Mouse (Mus musculus): ENCODE data around the gene Ncoa1. TPM values are rescaled to one million over a fixed set of nuclear protein-coding genes. Genes with fewer than 3 reads are reported as not detected.
"Not testable (repeated sequence)": the region's sequence is repeated elsewhere in the genome, so short reads cannot be mapped to it uniquely, and the experiment has no call there.

Ncoa1 gene
- polyA plus RNA-seq, 1 experiment from 2014 or later, result 21.0 TPM

GRCm38 (mm10) chr12:4359475-4359874 lies 117.5 kb downstream of the Ncoa1 start:
- H3K27ac ChIP-seq (ENCODE audit: low read length), result no peak overlapping the region
- ATAC-seq, result no peak
- no peaks in the 10 kb centered on the region for H3K9me3 ChIP-seq (ENCODE audit: control insufficient read depth, low read length)
- no peak overlapping the region for H3K4me2 ChIP-seq (ENCODE audit: low read length)
- H3K4me1 ChIP-seq (replicated peaks; ENCODE audit: control insufficient read depth, insufficient read depth, low read length), result no peaks in the 10 kb centered on the region
- no peaks in the 10 kb centered on the region for H3K27me3 ChIP-seq (replicated peaks; ENCODE audit: control insufficient read depth, insufficient read depth, low read length)
- H3K36me3 ChIP-seq (ENCODE audit: control insufficient read depth, insufficient read depth), result no peaks in the 10 kb centered on the region
- WGBS, result no CpG with 5 or more reads among the region's 1 CpGs
- no peak overlapping the region for H3K9ac ChIP-seq (replicated peaks; ENCODE audit: low read depth, low read length)
- no peak overlapping the region for H3K4me3 ChIP-seq (replicated peaks; ENCODE audit: low read length)

DNA sequence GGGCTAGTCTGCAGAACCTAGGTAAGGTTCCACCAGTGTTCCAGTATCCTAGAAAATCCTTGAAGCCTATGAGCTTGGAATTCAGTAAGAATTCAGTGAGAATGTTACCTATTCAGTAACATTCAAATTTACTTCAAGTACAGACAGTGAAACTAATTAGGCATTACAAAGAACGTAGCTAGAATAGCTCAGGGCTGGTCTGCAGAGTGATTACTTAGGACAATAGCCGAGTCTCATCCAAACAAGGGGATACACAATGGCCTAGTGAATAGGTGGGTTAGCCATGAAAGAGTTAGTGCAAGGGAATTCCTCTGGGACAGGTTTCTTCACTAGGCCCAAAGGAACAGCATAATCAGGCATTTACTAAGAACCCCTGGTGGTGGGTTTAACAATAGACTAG lies 118.3 kb downstream of the Ncoa1 start:
- not testable (repeated sequence) for H3K9ac ChIP-seq (replicated peaks; ENCODE audit: low read depth, low read length); H3K4me3 ChIP-seq (replicated peaks; ENCODE audit: low read length); H3K4me1 ChIP-seq (replicated peaks; ENCODE audit: control insufficient read depth, insufficient read depth, low read length); H3K36me3 ChIP-seq (ENCODE audit: control insufficient read depth, insufficient read depth); H3K9me3 ChIP-seq (ENCODE audit: control insufficient read depth, low read length); H3K4me2 ChIP-seq (ENCODE audit: low read length); H3K27ac ChIP-seq (ENCODE audit: low read length); H3K27me3 ChIP-seq (replicated peaks; ENCODE audit: control insufficient read depth, insufficient read depth, low read length); ATAC-seq
- WGBS, result 12% methylated on average over 2 of the region's 2 CpGs

DNA sequence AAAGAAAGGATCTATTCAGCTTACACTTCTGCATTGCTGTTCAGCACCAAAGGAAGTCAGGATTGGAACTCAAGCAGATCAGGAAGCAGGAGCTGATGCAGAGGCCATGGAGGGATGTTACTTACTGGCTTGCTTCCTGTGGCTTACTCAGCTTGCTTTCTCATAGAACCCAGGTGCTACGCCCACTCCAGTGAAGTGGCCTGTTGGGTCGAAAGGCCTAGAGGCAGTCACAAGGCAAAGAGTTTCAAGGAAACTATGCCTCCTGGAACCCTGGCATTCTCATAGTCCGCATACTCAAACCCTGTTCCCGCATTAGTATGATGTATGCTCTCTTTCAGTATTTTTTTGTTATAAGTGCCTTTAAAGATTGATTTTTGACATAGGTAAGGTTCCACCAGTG lies 118.9 kb downstream of the Ncoa1 start:
- H3K9me3 ChIP-seq (ENCODE audit: control insufficient read depth, low read length), result no peaks in the 10 kb centered on the region
- no peak overlapping the region for H3K4me3 ChIP-seq (replicated peaks; ENCODE audit: low read length)
- no peaks in the 10 kb centered on the region for H3K27me3 ChIP-seq (replicated peaks; ENCODE audit: control insufficient read depth, insufficient read depth, low read length)
- no peaks in the 10 kb centered on the region for H3K36me3 ChIP-seq (ENCODE audit: control insufficient read depth, insufficient read depth)
- no peaks in the 10 kb centered on the region for H3K4me1 ChIP-seq (replicated peaks; ENCODE audit: control insufficient read depth, insufficient read depth, low read length)
- no peak overlapping the region for H3K9ac ChIP-seq (replicated peaks; ENCODE audit: low read depth, low read length)
- H3K27ac ChIP-seq (ENCODE audit: low read length), result no peak overlapping the region
- no peak for ATAC-seq
- no peak overlapping the region for H3K4me2 ChIP-seq (ENCODE audit: low read length)
- WGBS, result 98% methylated on average over 4 of the region's 4 CpGs

DNA sequence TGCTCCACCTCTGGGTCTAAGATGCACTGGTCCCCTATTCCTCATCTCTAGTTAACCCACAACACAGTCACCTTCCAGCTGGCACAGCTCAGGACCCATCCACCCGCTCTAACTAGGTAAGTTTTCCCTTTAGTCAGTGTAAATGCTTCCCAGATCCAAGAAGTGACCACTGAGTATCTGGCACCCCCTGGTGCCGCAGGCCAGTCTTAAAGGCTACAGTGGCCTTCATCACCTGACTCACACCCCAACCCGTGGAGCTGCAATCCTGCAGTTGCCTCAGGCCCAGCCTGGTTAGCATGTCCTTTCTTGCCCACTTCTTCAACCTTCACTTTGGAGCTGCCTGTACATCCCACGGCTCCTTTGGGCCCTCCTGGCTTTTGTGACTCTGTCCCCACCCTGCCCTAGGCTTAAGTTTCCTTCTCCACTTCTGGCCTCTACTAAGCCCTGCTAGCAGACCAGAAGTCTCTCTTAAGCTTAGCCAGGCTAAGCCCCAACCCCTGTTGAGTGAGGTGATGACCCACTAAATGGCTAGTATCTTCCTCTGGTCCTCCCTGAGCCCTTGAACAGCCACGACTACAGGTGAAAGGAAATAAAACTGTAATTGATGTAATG lies 120.0 kb downstream of the Ncoa1 start:
- ATAC-seq, result no peak
- no peaks in the 10 kb centered on the region for H3K9me3 ChIP-seq (ENCODE audit: control insufficient read depth, low read length)
- 87% methylated on average over 5 of the region's 5 CpGs for WGBS

DNA sequence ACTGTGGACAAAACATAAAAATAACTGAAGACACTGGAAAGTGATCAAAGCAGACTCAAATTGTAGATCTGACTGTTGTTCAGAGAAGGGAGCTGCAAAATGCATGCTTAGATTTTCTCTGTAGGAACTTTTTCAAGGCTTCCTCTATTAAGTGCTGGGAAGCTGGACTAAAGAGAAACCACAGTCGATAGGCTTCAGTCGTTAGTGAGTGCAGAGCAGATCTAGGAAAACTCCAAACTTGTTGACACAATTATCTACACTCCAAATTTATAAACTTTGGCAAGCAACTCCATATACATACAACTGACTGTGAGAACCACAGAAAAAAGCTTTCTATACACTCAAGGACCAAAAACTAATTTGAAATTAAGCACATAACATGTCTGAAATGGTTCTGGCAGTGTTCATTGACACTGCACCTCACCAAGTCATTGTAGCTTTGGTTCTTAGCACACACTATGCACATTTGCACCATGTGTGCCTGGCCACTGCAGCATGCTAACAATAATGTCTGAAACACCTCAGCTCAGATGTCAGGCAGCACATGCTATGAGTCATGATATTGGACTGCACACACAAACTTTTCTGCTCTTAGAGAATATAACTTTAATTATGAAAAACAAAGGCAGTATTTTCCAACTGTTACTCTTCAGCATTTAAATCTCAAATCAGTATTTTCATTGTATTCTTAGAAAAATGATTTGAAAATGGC lies 121.8 kb downstream of the Ncoa1 start:
- H3K9me3 ChIP-seq (ENCODE audit: control insufficient read depth, low read length), result no peaks in the 10 kb centered on the region
- no peak overlapping the region for H3K4me3 ChIP-seq (replicated peaks; ENCODE audit: low read length)
- H3K4me2 ChIP-seq (ENCODE audit: low read length), result no peak overlapping the region
- no peaks in the 10 kb centered on the region for H3K4me1 ChIP-seq (replicated peaks; ENCODE audit: control insufficient read depth, insufficient read depth, low read length)
- H3K9ac ChIP-seq (replicated peaks; ENCODE audit: low read depth, low read length), result no peak overlapping the region
- 35% methylated on average over 2 of the region's 2 CpGs for WGBS
- no peak for ATAC-seq
- H3K27ac ChIP-seq (ENCODE audit: low read length), result no peak overlapping the region
- no peaks in the 10 kb centered on the region for H3K36me3 ChIP-seq (ENCODE audit: control insufficient read depth, insufficient read depth)
- no peaks in the 10 kb centered on the region for H3K27me3 ChIP-seq (replicated peaks; ENCODE audit: control insufficient read depth, insufficient read depth, low read length)

More for the DNA sequence above, 120.0 kb downstream of the Ncoa1 start:
- H3K4me1 ChIP-seq (replicated peaks; ENCODE audit: control insufficient read depth, insufficient read depth, low read length), result no peaks in the 10 kb centered on the region
- no peak overlapping the region for H3K27ac ChIP-seq (ENCODE audit: low read length)
- no peak overlapping the region for H3K4me2 ChIP-seq (ENCODE audit: low read length)
- no peak overlapping the region for H3K9ac ChIP-seq (replicated peaks; ENCODE audit: low read depth, low read length)
- no peaks in the 10 kb centered on the region for H3K36me3 ChIP-seq (ENCODE audit: control insufficient read depth, insufficient read depth)
- H3K4me3 ChIP-seq (replicated peaks; ENCODE audit: low read length), result no peak overlapping the region
- H3K27me3 ChIP-seq (replicated peaks; ENCODE audit: control insufficient read depth, insufficient read depth, low read length), result no peaks in the 10 kb centered on the region

- Histone ChIP-seq H3K4me1 (replicated peaks; ENCODE audit: control insufficient read depth, insufficient read depth, low read length) (peaks cover 9% of the 10 kb centered on the region; the same call in 1 of the 2 replicates), H3K27me3 (replicated peaks; ENCODE audit: control insufficient read depth, insufficient read depth, low read length) (no peaks in the 10 kb centered on the region), H3K36me3 (ENCODE audit: control insufficient read depth, insufficient read depth) (no peaks in the 10 kb centered on the region), H3K9me3 (ENCODE audit: control insufficient read depth, low read length) (no peaks in the 10 kb centered on the region), H3K4me3 (replicated peaks; ENCODE audit: low read length) (no peak overlapping the region), H3K9ac (replicated peaks; ENCODE audit: low read depth, low read length) (no peak overlapping the region), H3K4me2 (ENCODE audit: low read length) (no peak overlapping the region), H3K27ac (ENCODE audit: low read length) (no peak overlapping the region)
- ATAC-seq, result no peak
- 86% methylated on average over 2 of the region's 2 CpGs for WGBS
Measured at GRCm38 (mm10) chr12:4343216-4343615, 133.8 kb downstream of the Ncoa1 start.

- ATAC-seq, result peak; percentile 78
- H3K9me3 ChIP-seq (ENCODE audit: control insufficient read depth, low read length), result no peaks in the 10 kb centered on the region
- whole genome bisulfite sequencing, result 41% methylated on average over 3 of the region's 3 CpGs
Measured at GRCm38 (mm10) chr12:4342087-4342486, 134.9 kb downstream of the Ncoa1 start.

DNA sequence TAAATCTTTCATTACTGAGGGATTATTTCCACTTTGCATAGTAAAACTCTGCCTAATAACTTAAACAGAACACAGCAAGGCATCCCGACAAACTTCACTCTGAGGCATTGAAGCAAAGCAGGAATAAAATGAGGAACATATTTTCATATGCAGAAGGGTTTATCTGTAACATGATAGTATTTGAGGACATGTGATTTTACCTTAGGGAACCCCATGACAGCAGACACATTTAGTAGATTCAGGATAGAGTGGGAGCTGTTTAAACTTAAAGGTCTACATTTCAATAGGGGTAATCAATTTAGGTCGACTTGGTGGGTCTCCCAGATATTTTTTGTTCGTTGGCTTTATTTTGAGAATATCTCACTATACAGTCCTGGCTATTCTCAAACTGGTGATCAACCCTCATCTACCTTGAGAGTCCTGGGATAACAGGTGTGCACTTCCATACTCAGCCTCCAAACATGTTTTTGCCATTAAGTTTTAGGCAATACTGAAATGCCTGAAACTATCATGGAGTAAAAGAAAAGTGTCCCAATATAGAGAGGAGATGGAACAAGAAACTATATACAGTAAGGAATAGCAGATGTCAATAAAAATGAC lies 136.6 kb downstream of the Ncoa1 start:
- Histone ChIP-seq H3K27me3 (replicated peaks; ENCODE audit: control insufficient read depth, insufficient read depth, low read length) (no peaks in the 10 kb centered on the region), H3K4me2 (ENCODE audit: low read length) (no peak overlapping the region), H3K36me3 (ENCODE audit: control insufficient read depth, insufficient read depth) (no peaks in the 10 kb centered on the region), H3K4me3 (replicated peaks; ENCODE audit: low read length) (no peak overlapping the region), H3K9ac (replicated peaks; ENCODE audit: low read depth, low read length) (no peak overlapping the region), H3K9me3 (ENCODE audit: control insufficient read depth, low read length) (no peaks in the 10 kb centered on the region), H3K27ac (ENCODE audit: low read length) (no peak overlapping the region), H3K4me1 (replicated peaks; ENCODE audit: control insufficient read depth, insufficient read depth, low read length) (peaks cover 9% of the 10 kb centered on the region; the same call in 1 of the 2 replicates)
- WGBS, result 72% methylated on average over 3 of the region's 3 CpGs
- ATAC-seq, result no peak

More at GRCm38 (mm10) chr12:4342087-4342486, 134.9 kb downstream of the Ncoa1 start:
- no peak overlapping the region for H3K4me2 ChIP-seq (ENCODE audit: low read length)
- H3K4me1 ChIP-seq (replicated peaks; ENCODE audit: control insufficient read depth, insufficient read depth, low read length), result peaks cover 9% of the 10 kb centered on the region; the same call in 1 of the 2 replicates
- H3K36me3 ChIP-seq (ENCODE audit: control insufficient read depth, insufficient read depth), result no peaks in the 10 kb centered on the region
- H3K9ac ChIP-seq (replicated peaks; ENCODE audit: low read depth, low read length), result no peak overlapping the region
- no peak overlapping the region for H3K4me3 ChIP-seq (replicated peaks; ENCODE audit: low read length)
- no peaks in the 10 kb centered on the region for H3K27me3 ChIP-seq (replicated peaks; ENCODE audit: control insufficient read depth, insufficient read depth, low read length)
- no peak overlapping the region for H3K27ac ChIP-seq (ENCODE audit: low read length)

- peaks cover 6% of the 10 kb centered on the region for H3K36me3 ChIP-seq (ENCODE audit: control insufficient read depth, insufficient read depth)
- no peak overlapping the region for H3K9ac ChIP-seq (replicated peaks; ENCODE audit: low read depth, low read length)
- no peaks in the 10 kb centered on the region for H3K9me3 ChIP-seq (ENCODE audit: control insufficient read depth, low read length)
- ATAC-seq, result no peak
- no peak overlapping the region for H3K4me2 ChIP-seq (ENCODE audit: low read length)
- no peak overlapping the region for H3K4me3 ChIP-seq (replicated peaks; ENCODE audit: low read length)
- H3K4me1 ChIP-seq (replicated peaks; ENCODE audit: control insufficient read depth, insufficient read depth, low read length), result no peaks in the 10 kb centered on the region
- no peak overlapping the region for H3K27ac ChIP-seq (ENCODE audit: low read length)
- WGBS, result 86% methylated on average over 5 of the region's 5 CpGs
- no peaks in the 10 kb centered on the region for H3K27me3 ChIP-seq (replicated peaks; ENCODE audit: control insufficient read depth, insufficient read depth, low read length)
Measured at GRCm38 (mm10) chr12:4323604-4324003, 153.4 kb downstream of the Ncoa1 start.
